Mouse (Mus musculus): ENCODE data around the gene Fxyd2.

DNA sequence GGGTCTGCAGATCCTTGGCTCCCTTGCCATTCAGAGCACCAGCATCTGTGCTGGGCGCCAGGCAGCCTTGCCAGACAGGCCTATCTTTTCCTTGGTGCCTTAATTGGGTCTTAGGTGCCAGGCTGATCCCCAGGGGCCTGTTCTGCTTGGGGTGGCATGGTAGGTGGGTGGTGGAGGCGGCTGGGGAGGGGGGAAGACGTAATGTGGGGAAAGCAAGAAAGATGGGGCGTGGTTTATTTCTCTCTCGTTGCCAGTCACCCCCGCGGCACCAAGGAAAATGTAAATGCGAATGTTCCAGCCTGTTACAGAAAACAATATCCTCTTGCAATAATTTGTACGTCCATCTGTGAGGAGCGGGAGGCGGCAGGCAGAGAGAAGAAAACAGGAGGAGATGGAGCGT, 33.2 kb downstream of the Fxyd2 start:
- no peak for TF ChIP-seq CTCF (IDR thresholded peaks at IDR 0.05; ENCODE audit: control insufficient read depth, insufficient read depth, low read length)
- TF ChIP-seq POLR2A (IDR thresholded peaks at IDR 0.05; ENCODE audit: borderline replicate concordance, control insufficient read depth, low read depth, low read length): no peak

Data from bone marrow, adult 2 months (tissue).